Mouse (Mus musculus) midbrain, embryonic 15.5 days (tissue): ENCODE results near the gene Ccdc28a. TPM values are rescaled to one million over a fixed set of nuclear protein-coding genes. Genes with fewer than 3 reads are reported as not detected.

Experiments used
- ATAC-seq: fragments of 200-750 bp; cut with Nextera tagmentation; replicated peaks from 2 replicates; pipeline ENCODE4 v1.8.0; 2017; ENCODE audit warnings: moderate TSS enrichment
- H3K27ac ChIP-seq: fragments of 300-500 bp; sonication (generic); 2 replicates; pipeline ENCODE4 v1.5.1; 2015; ENCODE audit warnings: mild to moderate bottlenecking, inconsistent platforms
- H3K27me3 ChIP-seq: fragments of 300-500 bp; sonication (generic); replicated peaks from 2 replicates; pipeline ENCODE4 v1.6.1; 2015; ENCODE audit warnings: inconsistent platforms
- H3K36me3 ChIP-seq: fragments of 300-500 bp; sonication (generic); replicated peaks from 2 replicates; pipeline ENCODE4 v1.6.1; 2015; ENCODE audit warnings: inconsistent platforms
- H3K4me1 ChIP-seq: fragments of 300-500 bp; sonication (generic); 2 replicates; pipeline ENCODE4 v1.6.1; 2015; ENCODE audit warnings: inconsistent platforms
- H3K4me2 ChIP-seq: fragments of 300-500 bp; sonication (generic); 2 replicates; pipeline ENCODE4 v1.6.1; 2015; ENCODE audit warnings: inconsistent platforms, mild to moderate bottlenecking, moderate library complexity
- H3K4me3 ChIP-seq: fragments of 300-500 bp; sonication (generic); 2 replicates; pipeline ENCODE4 v1.5.1; 2015; ENCODE audit warnings: mild to moderate bottlenecking, inconsistent platforms
- H3K9ac ChIP-seq: fragments of 300-500 bp; sonication (generic); 2 replicates; pipeline ENCODE4 v1.6.1; 2015; ENCODE audit warnings: mild to moderate bottlenecking, inconsistent platforms
- H3K9me3 ChIP-seq: fragments of 300-500 bp; sonication (generic); 2 replicates; pipeline ENCODE4 v1.6.1; 2016; ENCODE audit warnings: inconsistent platforms
- WGBS: fragments of 180-500 bp; shearing (Covaris S2); methylation state at CpG from one replicate; pipeline ENCODE4 v1.1.7; 2015; ENCODE audit warnings: mixed read lengths; 5-methylcytosine and 5-hydroxymethylcytosine counted together
- polyA plus RNA-seq: library from polyadenylated mRNA; unstranded; fragments of >200 nt; fragmentation: Nextera tagmentation; extraction: Ambion mirVana; gene quantifications from 2 replicates; pipeline ENCODE4 v1.2.1, GENCODE M21; 2015

Ccdc28a gene
- polyA plus RNA-seq, 1 experiment from 2014 or later: 6.8 TPM

DNA sequence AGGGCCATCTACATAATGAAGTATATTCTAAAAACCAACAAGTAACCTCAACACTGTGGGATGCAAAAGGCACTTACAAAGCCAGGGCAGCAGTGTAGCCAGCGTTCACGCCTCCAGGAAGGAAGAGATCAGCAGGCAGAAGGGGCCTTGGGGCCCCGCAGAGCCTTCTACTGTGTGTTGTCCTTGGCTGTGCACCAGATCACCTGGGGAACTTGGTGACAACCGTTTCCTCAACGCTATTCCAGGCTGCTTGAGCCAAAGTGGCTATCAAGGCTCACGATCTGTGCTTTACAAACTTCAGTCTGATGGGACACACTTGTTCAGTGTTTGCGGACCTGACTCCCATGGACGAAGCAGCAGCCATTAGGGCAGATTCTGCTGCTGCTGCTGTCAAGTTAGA, 43.1 kb downstream of the Ccdc28a start:
- Histone ChIP-seq H3K36me3 (no peaks in the 10 kb centered on the region), H3K27ac (no peak overlapping the region), H3K9me3 (no peaks in the 10 kb centered on the region), H3K4me3 (no peak overlapping the region), H3K4me2 (no peak overlapping the region), H3K27me3 (no peaks in the 10 kb centered on the region), H3K4me1 (no peaks in the 10 kb centered on the region), H3K9ac (no peak overlapping the region)
- 77% methylated on average over 8 of the region's 8 CpGs for WGBS
- ATAC-seq: no peak

DNA sequence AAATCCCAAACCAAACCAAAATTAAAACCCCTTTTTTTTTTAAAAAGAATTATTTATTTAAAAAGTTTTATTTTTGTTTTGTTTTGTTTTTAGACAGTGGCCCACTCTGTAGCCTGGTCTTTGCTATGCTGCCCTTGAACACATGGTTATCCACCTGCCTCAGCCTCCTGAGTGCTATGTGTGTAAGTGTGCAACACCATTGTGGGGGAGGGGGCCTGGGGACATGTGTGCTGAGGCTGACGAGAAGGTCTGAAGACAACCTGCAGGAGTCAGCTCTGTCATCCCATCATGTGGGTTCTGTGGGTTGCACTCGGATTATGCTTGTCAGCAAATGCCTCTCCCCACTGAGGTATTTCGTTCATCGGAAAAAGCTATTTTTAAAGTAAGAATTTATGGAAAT, 45.3 kb downstream of the Ccdc28a start:
- no peak overlapping the region for H3K27ac ChIP-seq
- H3K4me1 ChIP-seq: no peaks in the 10 kb centered on the region
- no peaks in the 10 kb centered on the region for H3K36me3 ChIP-seq
- H3K4me2 ChIP-seq: no peak overlapping the region
- H3K4me3 ChIP-seq: no peak overlapping the region
- no peak for ATAC-seq
- WGBS: 81% methylated on average over 4 of the region's 4 CpGs
- H3K27me3 ChIP-seq: no peaks in the 10 kb centered on the region
- no peak overlapping the region for H3K9ac ChIP-seq
- no peaks in the 10 kb centered on the region for H3K9me3 ChIP-seq

DNA sequence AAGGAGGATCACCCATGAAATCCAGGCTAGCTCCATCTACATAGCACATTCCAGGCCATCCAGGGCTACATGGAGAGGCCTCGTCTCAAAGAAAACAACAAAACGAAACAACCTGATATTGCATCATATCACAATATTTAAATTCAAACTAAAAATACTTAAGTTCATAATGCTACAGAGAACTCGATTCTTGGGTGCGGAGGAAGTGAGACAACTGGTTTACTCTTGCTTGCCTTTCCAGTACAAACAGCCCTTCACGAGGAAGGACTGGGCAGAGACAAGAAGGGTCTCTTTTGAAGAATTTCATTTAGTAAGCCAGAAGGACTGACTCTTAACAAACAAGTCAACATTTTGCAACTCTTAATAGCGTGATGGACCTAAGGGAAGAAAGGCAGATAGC, 46.2 kb downstream of the Ccdc28a start:
- Histone ChIP-seq H3K9ac (no peak overlapping the region), H3K4me3 (no peak overlapping the region), H3K9me3 (no peaks in the 10 kb centered on the region), H3K4me1 (no peaks in the 10 kb centered on the region), H3K27ac (no peak overlapping the region), H3K27me3 (no peaks in the 10 kb centered on the region), H3K36me3 (no peaks in the 10 kb centered on the region), H3K4me2 (no peak overlapping the region)
- no peak for ATAC-seq
- WGBS: 92% methylated on average over 6 of the region's 6 CpGs

DNA sequence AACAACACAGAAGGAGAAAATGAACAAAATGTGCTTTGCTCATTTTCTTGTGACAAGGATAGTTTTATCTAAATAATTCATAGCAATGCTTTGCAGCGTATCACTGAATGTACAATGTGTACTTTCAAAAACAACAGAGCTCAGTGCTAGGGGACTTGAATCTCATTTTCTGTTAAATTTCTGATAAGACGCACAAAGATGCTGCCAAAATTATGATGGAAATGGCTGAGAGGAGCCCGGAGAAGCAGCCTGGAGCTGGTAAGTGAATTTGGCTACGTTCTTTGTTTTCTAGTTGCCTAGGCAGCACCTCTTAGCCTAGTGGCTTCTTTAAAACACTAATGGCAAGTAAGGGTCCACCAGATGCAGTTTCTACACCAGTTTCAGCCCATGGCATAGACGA, 52.6 kb downstream of the Ccdc28a start:
- H3K27ac ChIP-seq: no peak overlapping the region
- H3K4me3 ChIP-seq: no peak overlapping the region
- WGBS: 74% methylated on average over 5 of the region's 5 CpGs
- H3K4me2 ChIP-seq: no peak overlapping the region
- H3K9ac ChIP-seq: no peak overlapping the region
- H3K36me3 ChIP-seq: no peaks in the 10 kb centered on the region
- ATAC-seq: no peak
- H3K9me3 ChIP-seq: no peaks in the 10 kb centered on the region
- no peaks in the 10 kb centered on the region for H3K27me3 ChIP-seq
- no peaks in the 10 kb centered on the region for H3K4me1 ChIP-seq

DNA sequence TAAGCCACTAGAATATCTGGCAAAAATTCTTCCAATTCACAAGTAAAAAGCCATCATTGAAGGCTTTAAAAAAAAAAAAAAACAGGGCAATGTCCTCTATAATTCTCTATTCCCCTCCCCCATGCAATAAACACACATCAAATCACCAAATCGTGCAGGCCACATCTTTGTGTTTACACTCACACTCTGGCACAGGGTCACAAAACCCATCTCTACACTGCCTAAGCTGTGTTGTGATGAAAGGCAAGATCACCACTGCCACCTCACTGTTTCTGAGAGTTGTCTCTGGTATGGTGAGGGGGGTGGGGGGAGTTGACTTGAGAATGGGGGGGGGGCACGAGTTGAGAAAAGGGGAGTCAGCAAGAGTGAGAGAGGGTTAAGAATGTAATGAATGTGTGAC, 57.5 kb downstream of the Ccdc28a start:
- no peaks in the 10 kb centered on the region for H3K36me3 ChIP-seq

DNA sequence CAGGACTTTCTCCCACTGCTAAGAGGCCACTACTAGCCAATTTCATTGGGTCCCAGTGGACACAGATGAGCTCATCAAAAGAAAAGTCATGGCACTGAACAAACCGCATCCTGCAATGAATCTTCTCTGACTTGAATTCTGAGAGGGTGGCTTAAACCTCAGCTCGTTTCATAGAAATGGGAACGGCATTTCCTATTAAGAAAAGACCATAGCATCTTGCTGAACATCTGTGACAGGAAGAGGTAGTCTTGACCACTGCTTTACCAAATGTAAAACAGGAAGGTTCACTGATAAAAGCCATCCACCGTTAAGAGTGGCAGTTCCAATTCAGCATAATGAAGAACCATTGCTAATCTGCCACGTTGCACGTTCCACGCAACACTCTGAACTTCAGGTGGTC, 58.1 kb downstream of the Ccdc28a start:
- no peak overlapping the region for H3K4me2 ChIP-seq
- H3K4me3 ChIP-seq: no peak overlapping the region

More for the DNA sequence above, 57.5 kb downstream of the Ccdc28a start:
- H3K27ac ChIP-seq: no peak overlapping the region
- H3K9me3 ChIP-seq: no peaks in the 10 kb centered on the region
- ATAC-seq: no peak
- no peak overlapping the region for H3K4me3 ChIP-seq
- 69% methylated on average over 2 of the region's 2 CpGs for WGBS
- no peaks in the 10 kb centered on the region for H3K4me1 ChIP-seq
- H3K9ac ChIP-seq: no peak overlapping the region
- no peak overlapping the region for H3K4me2 ChIP-seq
- H3K27me3 ChIP-seq: no peaks in the 10 kb centered on the region

DNA sequence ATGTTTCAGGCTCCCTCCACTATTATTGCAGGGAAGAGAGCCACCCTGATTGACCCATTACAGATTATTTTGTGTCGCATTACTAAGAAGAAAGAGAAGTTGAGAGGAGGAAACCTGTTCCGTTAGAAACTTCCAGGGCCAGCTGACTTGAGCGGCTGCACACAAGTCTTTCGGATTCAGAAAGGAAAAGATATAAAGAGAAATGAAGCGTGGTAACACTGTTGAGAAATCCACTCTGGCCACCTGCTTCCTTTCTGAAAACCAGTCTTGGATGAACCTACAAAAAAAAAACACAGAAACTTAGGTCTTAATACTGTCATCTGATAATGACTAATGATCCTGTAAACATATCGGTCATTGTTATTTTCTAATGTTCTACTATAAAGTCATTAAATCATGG, 59.7 kb downstream of the Ccdc28a start:
- 89% methylated on average over 6 of the region's 6 CpGs for WGBS
- no peaks in the 10 kb centered on the region for H3K4me1 ChIP-seq

More for the DNA sequence above, 58.1 kb downstream of the Ccdc28a start:
- Histone ChIP-seq H3K9ac (no peak overlapping the region), H3K36me3 (no peaks in the 10 kb centered on the region), H3K4me1 (no peaks in the 10 kb centered on the region), H3K27me3 (no peaks in the 10 kb centered on the region), H3K27ac (no peak overlapping the region), H3K9me3 (no peaks in the 10 kb centered on the region)
- 90% methylated on average over 7 of the region's 7 CpGs for WGBS
- no peak for ATAC-seq

More for the DNA sequence above, 59.7 kb downstream of the Ccdc28a start:
- no peak overlapping the region for H3K4me2 ChIP-seq
- no peak for ATAC-seq
- no peak overlapping the region for H3K27ac ChIP-seq
- H3K9ac ChIP-seq: no peak overlapping the region
- H3K27me3 ChIP-seq: no peaks in the 10 kb centered on the region
- no peak overlapping the region for H3K4me3 ChIP-seq
- no peaks in the 10 kb centered on the region for H3K9me3 ChIP-seq
- no peaks in the 10 kb centered on the region for H3K36me3 ChIP-seq

Other genes with a start within 250 kb of the Ccdc28a start
- 49.2 and 56.6 TPM in 2 replicates for gene Abracl, start 211.7 kb downstream of the Ccdc28a start, polyA plus RNA-seq
- 28.0 and 29.2 TPM in 2 replicates for gene Reps1, start 179.1 kb downstream of the Ccdc28a start, polyA plus RNA-seq
- gene Ect2l, start 24.1 kb downstream of the Ccdc28a start, polyA plus RNA-seq: 0.26 TPM in 1 of 2 replicates, not detected in the other
- 12.7 and 12.9 TPM in 2 replicates for gene Nhsl1, start 84.0 kb upstream of the Ccdc28a start, polyA plus RNA-seq